In genomic region chr3:84220326-84220725, GRCm38 (mm10) we compare ENCODE assay signal across 8 mouse cellular contexts. TPM values are rescaled to one million over a fixed set of nuclear protein-coding genes. Genes with fewer than 3 reads are reported as not detected.
A peak's percentile ranks its signal among the peaks of the same experiment; 100 is the strongest.
DNase-seq lines count a peak whose midpoint lies in the region; ATAC-seq and TF ChIP-seq lines count a peak whose summit lies in the region.

No protein-coding gene starts in this region.

- H3K4me3 ChIP-seq in heart, embryonic 11.5 days (ENCODE audit: low read depth, low read length), result peak overlapping the region; percentile 41
- H3K4me3 ChIP-seq in heart, postnatal 0 days (ENCODE audit: low read depth, low read length), result peak overlapping the region; percentile 47
- H3K4me3 ChIP-seq in midbrain, embryonic 13.5 days (replicated peaks), result peak overlapping the region; percentile 65

- no peak for TF ChIP-seq CTCF in heart, postnatal 0 days (IDR thresholded peaks at IDR 0.05; ENCODE audit: low read depth)

- H3K9ac ChIP-seq in heart, embryonic 11.5 days (ENCODE audit: low read depth, low read length), result peak overlapping the region; percentile 66
- H3K9ac ChIP-seq in heart, postnatal 0 days (replicated peaks; ENCODE audit: low read depth, low read length), result peak overlapping the region; percentile 51
- H3K9ac ChIP-seq in midbrain, embryonic 13.5 days (replicated peaks), result peak overlapping the region; percentile 80

- DNase-seq in heart, adult 9 months (ENCODE audit: low spot score in 2 of 2), result no peak
- peak; percentile 44 for DNase-seq in NIH3T3 (ENCODE audit: low read depth)
- DNase-seq in heart, postnatal 0 days (ENCODE audit: low spot score), result no peak
- DNase-seq in right cerebral cortex, adult 18-20 months, result no peak
- DNase-seq in adrenal gland, postnatal 36 days, result no peak
- DNase-seq in retina, postnatal 1 day, result no peak

- H3K9me3 ChIP-seq in heart, embryonic 11.5 days (replicated peaks; ENCODE audit: control insufficient read depth, low read length), result no peaks in the 10 kb centered on the region
- H3K9me3 ChIP-seq in heart, postnatal 0 days (replicated peaks; ENCODE audit: control insufficient read depth, low read length), result no peaks in the 10 kb centered on the region
- H3K9me3 ChIP-seq in midbrain, embryonic 13.5 days, result no peaks in the 10 kb centered on the region

- H3K27ac ChIP-seq in heart, embryonic 11.5 days (ENCODE audit: low read depth, low read length), result no peak overlapping the region
- H3K27ac ChIP-seq in heart, postnatal 0 days (ENCODE audit: low read depth), result no peak overlapping the region
- peak overlapping the region; percentile 94 for H3K27ac ChIP-seq in midbrain, embryonic 13.5 days

- H3K4me2 ChIP-seq in heart, embryonic 11.5 days, result peak overlapping the region; percentile 64
- H3K4me2 ChIP-seq in heart, postnatal 0 days (ENCODE audit: low read depth, low read length), result peak overlapping the region; percentile 80
- peak overlapping the region; percentile 65 for H3K4me2 ChIP-seq in midbrain, embryonic 13.5 days (replicated peaks)

- H3K4me1 ChIP-seq in heart, embryonic 11.5 days (ENCODE audit: control insufficient read depth, insufficient read depth, low read length), result no peaks in the 10 kb centered on the region
- peaks cover 8% of the 10 kb centered on the region; the same call in 1 of the 2 replicates for H3K4me1 ChIP-seq in heart, postnatal 0 days (ENCODE audit: control insufficient read depth, insufficient read depth)
- H3K4me1 ChIP-seq in midbrain, embryonic 13.5 days (replicated peaks), result peaks cover 55% of the 10 kb centered on the region

- 2% methylated on average over 9 of the region's 9 CpGs for WGBS in heart, embryonic 11.5 days (ENCODE audit: insufficient replicate concordance)
- WGBS in heart, postnatal 0 days, result 2% methylated on average over 9 of the region's 9 CpGs
- 0% methylated on average over 9 of the region's 9 CpGs for WGBS in midbrain, embryonic 13.5 days

- ATAC-seq in heart, embryonic 11.5 days (replicated peaks; ENCODE audit: insufficient number of reproducible peaks, low FRiP score, low TSS enrichment), result no peak
- no peak for ATAC-seq in heart, postnatal 0 days (ENCODE audit: insufficient read depth, low read depth)
- ATAC-seq in midbrain, embryonic 13.5 days, result peak; percentile 37

- H3K36me3 ChIP-seq in heart, embryonic 11.5 days (ENCODE audit: control insufficient read depth, insufficient read depth, low read length), result no peaks in the 10 kb centered on the region
- no peaks in the 10 kb centered on the region for H3K36me3 ChIP-seq in heart, postnatal 0 days (replicated peaks; ENCODE audit: control insufficient read depth, insufficient read depth, low read length)
- no peaks in the 10 kb centered on the region for H3K36me3 ChIP-seq in midbrain, embryonic 13.5 days

- TF ChIP-seq EP300 in heart, postnatal 0 days (IDR thresholded peaks at IDR 0.05; ENCODE audit: low read depth), result no peak

- 0 out of 2 replicates have a peak, but pooled peaks cover 3% of the 10 kb centered on the region for H3K27me3 ChIP-seq in heart, embryonic 11.5 days (ENCODE audit: control insufficient read depth, insufficient read depth, low read length)
- H3K27me3 ChIP-seq in heart, postnatal 0 days (ENCODE audit: control insufficient read depth, insufficient read depth, low read length), result no peaks in the 10 kb centered on the region
- no peaks in the 10 kb centered on the region for H3K27me3 ChIP-seq in midbrain, embryonic 13.5 days

RNA-seq across cellular contexts. Expression of gene Gm6525, which starts 46.4 kb away (rescaled TPM):
- polyA plus RNA-seq in heart, embryonic 11.5 days (2014; fragmentation: Nextera tagmentation; extraction: Ambion mirVana), result 0.30 TPM in 1 of 2 replicates, not detected in the other
- total RNA-seq in heart, postnatal 0 days (2014; rRNA removed; ENCODE audit: low replicate concordance), result 0.38 TPM in 1 of 2 replicates, not detected in the other
- 0.11 and 0.22 TPM in 2 replicates for polyA plus RNA-seq in heart, postnatal 0 days (2015; fragmentation: Nextera tagmentation; extraction: Ambion mirVana)
- polyA plus RNA-seq in midbrain, embryonic 13.5 days (2015; fragmentation: Nextera tagmentation; extraction: Ambion mirVana), result 3.8 and 4.3 TPM in 2 replicates
- under 1 TPM in 1 of 2 experiments, not detected in 1; 0.50 TPM for total RNA-seq in adrenal gland, postnatal 36 days (2021)
